Mouse (Mus musculus) embryonic fibroblast, embryonic 13.5 days (primary cell): Measurements from ENCODE around the gene Magi2.

ENCODE experiments used
- CTCF ChIP-seq: IDR thresholded peaks from 2 replicates; pipeline ENCODE4 v1.5.1; 2011; ENCODE audit warnings: mild to moderate bottlenecking, control low read depth, low read length, moderate library complexity, borderline replicate concordance; ENCODE audit not compliant: insufficient read depth
- POLR2A ChIP-seq: IDR thresholded peaks from 2 replicates; pipeline ENCODE4 v1.6.1; 2011; ENCODE audit warnings: low read depth, mild to moderate bottlenecking, control low read depth, low read length, moderate library complexity

- TF ChIP-seq POLR2A: no peak
- no peak for TF ChIP-seq CTCF
Measured at GRCm38 (mm10) chr5:20334549-20334948, 1107.7 kb downstream of the Magi2 start.
